Mouse (Mus musculus) cerebellum, adult 18-20 months (tissue): Measurements from ENCODE around the gene Olfr509.
"Not testable (repeated sequence)": the region's sequence is repeated elsewhere in the genome, so short reads cannot be mapped to it uniquely, and the experiment has no call there.

Source experiments
- DNase-seq, 2 experiments: peaks; one replicate each; pipeline ENCODE4 v3.0.0; 2021

The Olfr509 gene

GRCm38 (mm10) chr7:108651806-108652205, at the start of gene Olfr509:
Olfr509 (minus strand) TSS chr7:108651906.
- no peak for DNase-seq

GRCm38 (mm10) chr7:108678886-108679285, 27.2 kb upstream of the Olfr509 start:
- no peak for DNase-seq

GRCm38 (mm10) chr7:108671058-108671457, 19.4 kb upstream of the Olfr509 start:
- DNase-seq = no peak

- no peak for DNase-seq
Observed at GRCm38 (mm10) chr7:108666118-108666517, 14.4 kb upstream of the Olfr509 start, which contains the start of gene Olfr510. Olfr510 (plus strand) TSS chr7:108666418.

GRCm38 (mm10) chr7:108662419-108662818, 10.7 kb upstream of the Olfr509 start:
- no peak for DNase-seq

- no peak for DNase-seq
Observed at GRCm38 (mm10) chr7:108629694-108630093, 22.0 kb downstream of the Olfr509 start, which contains the start of gene Olfr508. Olfr508 (plus strand) TSS chr7:108629994.

- no peak for DNase-seq
Observed at GRCm38 (mm10) chr7:108621514-108621913, 30.2 kb downstream of the Olfr509 start, which contains the start of gene Olfr507. Olfr507 (plus strand) TSS chr7:108621814.

GRCm38 (mm10) chr7:108616781-108617180, 34.9 kb downstream of the Olfr509 start:
- not testable (repeated sequence) for DNase-seq

- no peak for DNase-seq
Observed at GRCm38 (mm10) chr7:108614110-108614509, 37.6 kb downstream of the Olfr509 start.

GRCm38 (mm10) chr7:108610487-108610886, 41.2 kb downstream of the Olfr509 start, which contains the start of gene Olfr506:
Olfr506 (plus strand) TSS chr7:108610787.
- no peak for DNase-seq

- not testable (repeated sequence) for DNase-seq
Observed at GRCm38 (mm10) chr7:108601916-108602315, 49.8 kb downstream of the Olfr509 start.
